Mouse (Mus musculus) kidney, adult 8-10 months (tissue): ENCODE data around the gene Plekha5.

Experiments
- DNase-seq, 2 experiments: peaks; one replicate each; pipeline ENCODE4 v3.0.0; 2022

The Plekha5 gene

GRCm38 (mm10) chr6:140620531-140621349 is 196.9 kb downstream of the Plekha5 start:
- DNase-seq, result no peak

- DNase-seq, result no peak
Measured at GRCm38 (mm10) chr6:140621622-140622021, 197.8 kb downstream of the Plekha5 start.

GRCm38 (mm10) chr6:140622391-140623225 is 198.8 kb downstream of the Plekha5 start, which contains the start of gene Aebp2:
Gene Aebp2 (plus strand): TSS chr6:140622663.
- no peak for DNase-seq

- peak; percentile 92 for DNase-seq
Measured at GRCm38 (mm10) chr6:140623226-140624095, 199.6 kb downstream of the Plekha5 start.

- peak in 1 of 2 experiments; percentile 30 for DNase-seq
Measured at GRCm38 (mm10) chr6:140624096-140625051, 200.5 kb downstream of the Plekha5 start.

GRCm38 (mm10) chr6:140629176-140629859 is 205.5 kb downstream of the Plekha5 start:
- DNase-seq, result no peak

- no peak for DNase-seq
Measured at GRCm38 (mm10) chr6:140630306-140630705, 206.5 kb downstream of the Plekha5 start.

- DNase-seq, result no peak
Measured at GRCm38 (mm10) chr6:140633616-140634015, 209.8 kb downstream of the Plekha5 start.

GRCm38 (mm10) chr6:140636290-140636689 is 212.4 kb downstream of the Plekha5 start:
- no peak for DNase-seq

GRCm38 (mm10) chr6:140642010-140642409 is 218.2 kb downstream of the Plekha5 start:
- DNase-seq, result no peak

- no peak for DNase-seq
Measured at GRCm38 (mm10) chr6:140642655-140643054, 218.8 kb downstream of the Plekha5 start.

GRCm38 (mm10) chr6:140645931-140646330 is 222.1 kb downstream of the Plekha5 start:
- DNase-seq, result no peak
